Mouse (Mus musculus): ENCODE results near the gene Efnb3.

The Efnb3 gene

GRCm38 (mm10) chr11:69559851-69560765, at the start of gene Efnb3:
Gene Efnb3, minus strand, starts transcription at chr11:69560205.
- DNase-seq (ENCODE audit: extremely low read depth, low read depth, low spot score): no peak

DNA sequence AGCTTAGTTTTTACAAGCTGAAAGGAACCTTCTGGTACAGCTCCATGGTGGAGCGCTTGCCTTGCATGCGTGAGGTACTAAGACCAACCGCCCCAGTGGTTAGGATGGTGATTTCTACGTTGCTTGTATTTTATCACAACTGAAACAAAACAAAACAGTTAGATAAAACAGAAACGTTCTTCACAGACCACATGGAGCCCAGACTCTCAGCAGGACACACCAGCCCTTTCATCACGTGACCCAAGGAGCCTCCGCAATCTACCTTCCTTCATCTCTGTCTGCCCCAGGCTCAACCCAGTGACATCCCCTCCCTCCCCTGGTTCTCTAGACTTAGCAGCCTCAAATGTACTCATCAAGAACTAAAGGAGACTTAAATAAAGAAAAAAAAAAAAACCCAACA, 49.4 kb upstream of the Efnb3 start:
- DNase-seq (ENCODE audit: extremely low read depth, low read depth, low spot score): no peak

GRCm38 (mm10) chr11:69608525-69608924, 48.5 kb upstream of the Efnb3 start:
- no peak for DNase-seq (ENCODE audit: extremely low read depth, low read depth, low spot score)

DNA sequence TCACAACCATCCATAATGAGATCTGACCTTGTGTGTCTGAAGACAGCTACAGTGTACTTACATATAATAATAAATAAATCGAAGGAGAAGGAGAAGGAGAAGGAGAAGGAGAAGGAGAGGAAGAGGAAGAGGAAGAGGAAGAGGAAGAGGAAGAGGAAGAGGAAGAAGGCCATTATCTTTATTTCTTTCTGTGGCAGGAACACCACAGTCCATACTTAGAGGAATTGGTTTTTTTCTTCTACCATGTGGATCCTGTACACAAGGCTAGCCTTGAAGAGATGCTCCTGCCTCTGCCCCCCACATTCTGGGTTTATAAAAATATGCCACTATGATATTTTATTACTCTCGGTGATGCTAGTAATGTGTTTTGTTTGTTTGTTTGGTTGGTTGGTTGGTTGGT, 46.8 kb upstream of the Efnb3 start:
- DNase-seq (ENCODE audit: extremely low read depth, low read depth, low spot score): no peak

GRCm38 (mm10) chr11:69606491-69606795, 46.4 kb upstream of the Efnb3 start:
- no peak for DNase-seq (ENCODE audit: extremely low read depth, low read depth, low spot score)

DNA sequence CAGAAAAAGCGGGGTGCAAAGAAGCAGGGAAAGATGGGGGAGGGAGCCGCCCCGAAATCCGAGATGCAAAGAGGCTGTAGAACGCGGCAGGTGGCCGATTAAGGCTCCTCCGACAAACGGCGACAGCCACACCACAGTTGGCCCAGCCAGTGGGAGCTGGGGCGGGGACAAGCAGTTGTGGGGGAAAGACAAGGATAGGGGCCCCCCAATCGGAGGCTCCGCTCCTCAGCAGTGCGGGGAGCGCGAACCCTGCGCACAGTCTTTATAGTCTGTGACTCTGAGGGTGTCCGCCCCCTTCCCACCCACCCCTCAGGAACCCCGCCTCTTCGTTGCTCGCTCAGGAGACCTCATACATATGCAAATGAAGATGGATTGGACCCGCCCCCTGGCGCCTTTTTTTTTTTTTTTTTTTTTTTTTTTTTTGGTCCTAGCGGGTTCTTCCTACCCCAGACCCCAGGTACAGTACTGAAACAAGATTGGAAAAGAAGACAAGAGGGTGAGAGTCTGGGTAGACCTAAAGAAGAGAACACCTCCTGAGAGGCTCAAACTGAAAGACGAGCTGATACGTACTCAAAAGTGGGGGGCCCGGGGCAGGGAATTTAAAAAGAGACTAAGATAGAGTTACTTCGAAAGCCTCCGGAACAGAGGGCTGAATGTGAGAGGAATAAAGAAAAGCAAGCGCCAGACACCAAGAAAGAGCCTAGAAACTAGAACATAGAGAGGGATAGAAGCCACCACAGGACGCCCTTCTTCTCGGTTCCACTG, 45.9 kb upstream of the Efnb3 start, which contains the start of gene Atp1b2:
TSS of gene Atp1b2 (minus strand) at position 217 of the 765 bp plus-strand sequence.
- no peak for DNase-seq (ENCODE audit: extremely low read depth, low read depth, low spot score)

- DNase-seq (ENCODE audit: extremely low read depth, low read depth, low spot score): no peak
Observed at GRCm38 (mm10) chr11:69604795-69605664, 45.0 kb upstream of the Efnb3 start.

DNA sequence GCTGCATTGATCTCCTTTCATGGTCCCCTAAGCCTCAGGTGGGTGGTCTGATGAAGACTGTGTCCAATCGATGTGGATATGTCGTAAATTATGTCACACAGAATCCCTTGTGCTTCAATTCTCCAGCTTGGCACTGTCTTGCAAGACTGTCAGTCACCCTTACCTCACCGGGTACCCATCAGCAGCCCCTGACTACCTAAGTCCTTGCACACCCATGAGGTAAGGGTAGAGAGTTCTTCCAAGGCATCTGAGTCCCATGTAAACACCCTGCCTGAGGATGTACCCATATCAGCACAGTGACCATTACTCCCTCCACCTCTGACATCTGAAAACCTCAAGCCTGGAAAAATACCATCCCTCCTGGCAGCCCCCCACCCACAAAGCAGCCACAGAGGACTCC, 44.3 kb upstream of the Efnb3 start:
- DNase-seq (ENCODE audit: extremely low read depth, low read depth, low spot score): no peak

DNA sequence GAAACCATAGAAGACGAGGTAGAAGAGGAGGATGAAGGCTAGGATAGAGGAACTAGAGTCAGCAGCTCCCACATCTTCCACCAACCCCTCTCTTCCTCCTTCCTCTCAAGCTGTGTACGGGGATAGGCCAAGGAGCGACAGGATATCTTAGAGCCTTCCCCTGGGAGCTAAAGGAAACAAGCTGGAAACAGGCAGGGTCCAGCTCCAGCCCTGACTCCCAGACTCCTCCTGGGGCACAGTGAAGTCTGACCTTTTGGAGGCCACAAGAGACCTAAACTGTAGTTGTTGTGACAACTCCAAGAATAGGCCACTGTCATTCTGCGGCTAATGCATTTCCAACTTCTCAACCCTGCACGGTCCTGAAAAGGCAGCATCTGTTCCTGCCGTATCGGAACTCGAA, 43.5 kb upstream of the Efnb3 start:
- no peak for DNase-seq (ENCODE audit: extremely low read depth, low read depth, low spot score)

- no peak for DNase-seq (ENCODE audit: extremely low read depth, low read depth, low spot score)
Observed at GRCm38 (mm10) chr11:69601768-69602167, 41.8 kb upstream of the Efnb3 start.

GRCm38 (mm10) chr11:69600098-69600497, 40.1 kb upstream of the Efnb3 start:
- DNase-seq (ENCODE audit: extremely low read depth, low read depth, low spot score): no peak

GRCm38 (mm10) chr11:69599436-69599835, 39.4 kb upstream of the Efnb3 start:
- no peak for DNase-seq (ENCODE audit: extremely low read depth, low read depth, low spot score)

DNA sequence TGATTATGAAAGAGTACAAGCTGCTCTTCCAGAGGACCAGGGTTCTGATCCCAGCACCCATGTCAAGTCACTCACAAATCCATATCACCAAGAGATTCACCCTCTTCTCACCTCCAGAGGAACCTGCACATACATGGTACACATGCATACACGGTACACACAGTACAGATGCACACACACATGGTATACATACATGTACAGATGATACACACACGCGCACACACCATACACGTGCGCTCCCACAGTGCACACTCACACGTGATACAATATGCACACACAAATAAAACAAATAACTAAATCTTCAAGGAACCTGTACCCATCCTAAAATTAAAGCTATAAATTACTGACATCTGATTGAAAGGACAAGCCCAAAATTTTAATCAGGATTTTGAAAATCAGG, 34.8 kb upstream of the Efnb3 start:
- no peak for DNase-seq (ENCODE audit: extremely low read depth, low read depth, low spot score)

DNA sequence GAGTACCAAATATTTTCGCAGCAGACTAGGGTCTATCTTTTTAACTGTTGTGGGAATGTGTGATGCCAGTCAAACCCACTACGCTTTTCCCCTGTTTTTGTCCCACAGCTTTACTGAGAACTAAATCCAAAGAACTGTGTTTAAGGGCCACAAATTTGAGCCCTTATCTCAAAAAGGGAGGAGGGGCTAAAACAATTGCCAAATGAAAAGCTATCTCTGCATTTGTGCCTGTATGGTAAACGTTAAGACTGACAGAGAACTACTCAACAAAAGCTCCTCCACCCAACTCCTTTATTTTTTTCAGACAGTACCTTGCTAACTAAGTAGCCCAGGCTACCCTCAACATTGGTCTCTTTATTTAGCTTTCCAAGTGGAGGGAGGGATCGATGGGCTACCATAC, 32.8 kb upstream of the Efnb3 start:
- DNase-seq (ENCODE audit: extremely low read depth, low read depth, low spot score): no peak

DNA sequence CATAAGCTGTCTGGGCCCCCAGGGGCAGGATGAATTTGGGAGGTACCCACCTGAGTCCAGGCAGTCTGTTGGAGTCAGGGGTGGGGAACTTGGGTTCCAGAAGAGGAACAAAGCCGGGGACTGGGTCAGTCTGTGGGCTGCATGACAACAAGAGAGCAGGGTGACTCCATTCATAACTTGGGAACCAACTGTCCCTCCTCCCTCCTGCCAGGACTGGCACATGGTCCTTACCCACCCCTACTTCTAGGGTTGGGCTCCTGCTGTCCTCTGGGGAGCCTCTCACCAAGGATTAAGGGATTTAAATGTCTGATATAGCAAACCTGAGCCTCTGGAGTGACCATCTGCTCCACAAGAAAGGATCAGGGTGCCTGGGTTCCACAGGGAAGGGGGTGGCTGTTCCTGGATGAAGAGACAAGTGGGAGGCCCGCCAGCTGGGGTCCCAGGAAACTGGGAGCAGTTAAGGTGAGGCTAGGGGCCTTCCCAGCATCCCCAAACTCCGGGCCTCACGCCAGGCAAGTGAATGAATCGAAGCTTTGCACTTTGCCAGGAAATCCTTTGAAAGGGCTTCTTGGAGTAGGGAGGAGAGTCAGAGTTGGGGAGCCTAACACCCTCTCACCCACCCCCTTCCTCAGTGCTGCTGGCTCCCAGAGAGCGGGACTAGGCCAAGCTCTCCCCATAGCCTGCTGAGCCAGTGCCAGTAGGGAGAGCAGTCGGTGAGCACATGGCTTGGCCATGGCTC, 32.1 kb upstream of the Efnb3 start:
- DNase-seq (ENCODE audit: extremely low read depth, low read depth, low spot score): no peak

GRCm38 (mm10) chr11:69591424-69591823, 31.4 kb upstream of the Efnb3 start:
- no peak for DNase-seq (ENCODE audit: extremely low read depth, low read depth, low spot score)

DNA sequence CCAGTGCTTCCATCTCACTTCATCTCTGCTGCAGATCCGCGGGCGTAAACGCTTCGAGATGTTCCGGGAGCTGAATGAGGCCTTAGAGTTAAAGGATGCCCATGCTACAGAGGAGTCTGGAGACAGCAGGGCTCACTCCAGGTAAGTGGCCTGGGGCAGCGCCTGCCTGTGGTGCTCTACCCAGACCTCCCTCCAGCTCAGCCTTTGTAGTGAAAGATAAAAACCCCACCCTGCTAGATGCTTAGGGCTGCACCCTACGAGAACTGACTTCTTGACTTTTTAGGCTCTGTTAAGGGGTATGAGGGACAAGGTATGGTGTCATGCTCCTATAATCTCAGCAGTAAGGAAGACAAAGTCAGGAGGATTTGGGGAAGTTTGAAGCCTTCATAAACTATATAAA, 30.6 kb upstream of the Efnb3 start:
- DNase-seq (ENCODE audit: extremely low read depth, low read depth, low spot score): no peak

GRCm38 (mm10) chr11:69589207-69589834, 29.3 kb upstream of the Efnb3 start:
- DNase-seq (ENCODE audit: extremely low read depth, low read depth, low spot score): no peak

- DNase-seq (ENCODE audit: extremely low read depth, low read depth, low spot score): no peak
Observed at GRCm38 (mm10) chr11:69585718-69586325, 25.8 kb upstream of the Efnb3 start.

GRCm38 (mm10) chr11:69584937-69585336, 24.9 kb upstream of the Efnb3 start:
- DNase-seq (ENCODE audit: extremely low read depth, low read depth, low spot score): no peak

Data from fat pad, adult 2 months (tissue).